Mouse (Mus musculus) forebrain, embryonic 14.5 days (tissue): Measurements from ENCODE around the gene Rasa4. TPM values are rescaled to one million over a fixed set of nuclear protein-coding genes. Genes with fewer than 3 reads are reported as not detected.

ENCODE experiments used
- ATAC-seq: fragments of 200-750 bp; cut with Nextera tagmentation; 2 replicates; pipeline ENCODE4 v1.8.0; 2017; ENCODE audit warnings: mild to moderate bottlenecking, moderate library complexity
- DNase-seq: peaks from one replicate; pipeline ENCODE4 v3.0.0-alpha.2; 2015; ENCODE audit warnings: low spot score
- H3K27ac ChIP-seq: fragments of 300-500 bp; sonication (generic); 2 replicates; pipeline ENCODE4 v1.5.1; 2014; ENCODE audit warnings: low read depth, mild to moderate bottlenecking, control low read depth, low read length, moderate library complexity
- H3K27me3 ChIP-seq: fragments of 300-500 bp; sonication (generic); replicated peaks from 2 replicates; pipeline ENCODE4 v1.6.1; 2014; ENCODE audit warnings: low read length, control low read depth, mixed read lengths; ENCODE audit not compliant: control insufficient read depth, insufficient read depth
- H3K36me3 ChIP-seq: fragments of 300-500 bp; sonication (generic); 2 replicates; pipeline ENCODE4 v1.6.1; 2014; ENCODE audit warnings: low read length, control low read depth; ENCODE audit not compliant: control insufficient read depth, insufficient read depth
- H3K4me1 ChIP-seq: fragments of 300-500 bp; sonication (generic); 2 replicates; pipeline ENCODE4 v1.6.1; 2014; ENCODE audit warnings: antibody characterized with exemption, low read length, control low read depth; ENCODE audit not compliant: control insufficient read depth, insufficient read depth
- H3K4me2 ChIP-seq: fragments of 300-500 bp; sonication (generic); 2 replicates; pipeline ENCODE4 v1.6.1; 2014; ENCODE audit warnings: mild to moderate bottlenecking, control low read depth, low read length
- H3K4me3 ChIP-seq: fragments of 300-500 bp; sonication (generic); 2 replicates; pipeline ENCODE4 v1.5.1; 2014; ENCODE audit warnings: low read depth, low read length, control low read depth
- H3K9ac ChIP-seq: fragments of 300-500 bp; sonication (generic); 2 replicates; pipeline ENCODE4 v1.6.1; 2014; ENCODE audit warnings: mild to moderate bottlenecking, low read length, control low read depth, moderate library complexity
- H3K9me3 ChIP-seq: fragments of 300-500 bp; sonication (generic); replicated peaks from 2 replicates; pipeline ENCODE4 v1.6.1; 2016; ENCODE audit warnings: low read length, control low read depth, mixed read lengths; ENCODE audit not compliant: control insufficient read depth
- WGBS: fragments of 180-500 bp; shearing (Covaris S2); extraction: QIAGEN DNeasy Blood & Tissue Kit; methylation state at CpG from one replicate; pipeline ENCODE4 v1.1.7; 2014; 5-methylcytosine and 5-hydroxymethylcytosine counted together
- polyA plus RNA-seq: library from polyadenylated mRNA; unstranded; fragments of >200 nt; fragmentation: Nextera tagmentation; extraction: Ambion mirVana; gene quantifications from 2 replicates; pipeline ENCODE4 v1.2.1, GENCODE M21; 2014

Rasa4 gene
- polyA plus RNA-seq, 1 experiment from 2014 or later: 4.9 TPM

- DNase-seq (no peak), ATAC-seq (no peak)
- H3K9ac ChIP-seq: no peak overlapping the region
- no peak overlapping the region for H3K4me3 ChIP-seq
- peaks cover 2% of the 10 kb centered on the region; the same call in 1 of the 2 replicates for H3K4me1 ChIP-seq
- no peaks in the 10 kb centered on the region for H3K36me3 ChIP-seq
- no peaks in the 10 kb centered on the region for H3K27me3 ChIP-seq
- WGBS: 87% methylated on average over 9 of the region's 9 CpGs
- no peaks in the 10 kb centered on the region for H3K9me3 ChIP-seq
- no peak overlapping the region for H3K27ac ChIP-seq
- no peak overlapping the region for H3K4me2 ChIP-seq
Measured at GRCm38 (mm10) chr5:136077001-136077550, 6.6 kb upstream of the Rasa4 start.

GRCm38 (mm10) chr5:136078136-136078535 lies 5.6 kb upstream of the Rasa4 start:
- DNase-seq (no peak), ATAC-seq (no peak)
- 94% methylated on average over 5 of the region's 5 CpGs for WGBS
- Histone ChIP-seq H3K9me3 (no peaks in the 10 kb centered on the region), H3K4me2 (no peak overlapping the region), H3K4me3 (no peak overlapping the region), H3K27me3 (no peaks in the 10 kb centered on the region), H3K27ac (no peak overlapping the region), H3K9ac (no peak overlapping the region), H3K36me3 (no peaks in the 10 kb centered on the region), H3K4me1 (peaks cover 2% of the 10 kb centered on the region; the same call in 1 of the 2 replicates)

GRCm38 (mm10) chr5:136082345-136082744 lies 1.4 kb upstream of the Rasa4 start:
- Histone ChIP-seq H3K27me3 (no peaks in the 10 kb centered on the region), H3K9me3 (no peaks in the 10 kb centered on the region)

GRCm38 (mm10) chr5:136084144-136084881 lies 597 bp downstream of the Rasa4 start:
- Histone ChIP-seq H3K27me3 (no peaks in the 10 kb centered on the region), H3K9ac (peak overlapping the region; percentile 55), H3K27ac (no peak overlapping the region), H3K36me3 (no peaks in the 10 kb centered on the region), H3K4me2 (peak overlapping the region; percentile 89), H3K9me3 (no peaks in the 10 kb centered on the region), H3K4me3 (peak overlapping the region; percentile 50), H3K4me1 (peaks cover 7% of the 10 kb centered on the region; the same call in 1 of the 2 replicates)
- peak; percentile 32 for ATAC-seq
- 3% methylated on average over 23 of the region's 23 CpGs for WGBS
- DNase-seq: no peak

More at GRCm38 (mm10) chr5:136082345-136082744, 1.4 kb upstream of the Rasa4 start:
- Histone ChIP-seq H3K27ac (no peak overlapping the region), H3K4me1 (peaks cover 7% of the 10 kb centered on the region; the same call in 1 of the 2 replicates), H3K9ac (no peak overlapping the region), H3K4me3 (no peak overlapping the region), H3K36me3 (no peaks in the 10 kb centered on the region), H3K4me2 (no peak overlapping the region)
- WGBS: 80% methylated on average over 4 of the region's 4 CpGs
- ATAC-seq (no peak), DNase-seq (no peak)

- H3K9me3 ChIP-seq: no peaks in the 10 kb centered on the region
- DNase-seq (peak; percentile 59), ATAC-seq (no peak)
- WGBS: 5% methylated on average over 21 of the region's 21 CpGs
- H3K27me3 ChIP-seq: no peaks in the 10 kb centered on the region
- H3K27ac ChIP-seq: no peak overlapping the region
- no peaks in the 10 kb centered on the region for H3K36me3 ChIP-seq
- H3K4me2 ChIP-seq: peak overlapping the region; percentile 89
- peaks cover 7% of the 10 kb centered on the region; the same call in 1 of the 2 replicates for H3K4me1 ChIP-seq
- no peak overlapping the region; the same call in 1 of the 2 replicates for H3K9ac ChIP-seq
- peak overlapping the region; percentile 50; the same call in 1 of the 2 replicates for H3K4me3 ChIP-seq
Measured at GRCm38 (mm10) chr5:136084891-136085651, 1.4 kb downstream of the Rasa4 start.

GRCm38 (mm10) chr5:136086290-136086689 lies 2.6 kb downstream of the Rasa4 start:
- H3K27ac ChIP-seq: no peak overlapping the region
- no peak for ATAC-seq
- no peak overlapping the region for H3K4me2 ChIP-seq
- no peaks in the 10 kb centered on the region for H3K9me3 ChIP-seq
- no peaks in the 10 kb centered on the region for H3K36me3 ChIP-seq
- no peak for DNase-seq
- H3K4me3 ChIP-seq: no peak overlapping the region
- no peak overlapping the region for H3K9ac ChIP-seq
- no peaks in the 10 kb centered on the region for H3K27me3 ChIP-seq
- H3K4me1 ChIP-seq: peaks cover 7% of the 10 kb centered on the region; the same call in 1 of the 2 replicates
- WGBS: 94% methylated on average over 8 of the region's 8 CpGs

GRCm38 (mm10) chr5:136088821-136089575 lies 5.3 kb downstream of the Rasa4 start:
- Histone ChIP-seq H3K9ac (no peak overlapping the region), H3K27me3 (no peaks in the 10 kb centered on the region), H3K36me3 (no peaks in the 10 kb centered on the region), H3K4me3 (no peak overlapping the region), H3K27ac (no peak overlapping the region), H3K9me3 (no peaks in the 10 kb centered on the region), H3K4me2 (no peak overlapping the region), H3K4me1 (peaks cover 5% of the 10 kb centered on the region; the same call in 1 of the 2 replicates)
- 14% methylated on average over 14 of the region's 14 CpGs for WGBS
- ATAC-seq: no peak
- DNase-seq: no peak

- Histone ChIP-seq H3K4me3 (no peak overlapping the region), H3K4me1 (no peaks in the 10 kb centered on the region), H3K9me3 (no peaks in the 10 kb centered on the region), H3K27ac (no peak overlapping the region), H3K4me2 (no peak overlapping the region), H3K27me3 (no peaks in the 10 kb centered on the region), H3K9ac (no peak overlapping the region), H3K36me3 (no peaks in the 10 kb centered on the region)
- 64% methylated on average over 5 of the region's 5 CpGs for WGBS
- ATAC-seq: no peak
- DNase-seq: no peak
Measured at GRCm38 (mm10) chr5:136091927-136092326, 8.2 kb downstream of the Rasa4 start.
